Mouse (Mus musculus) spleen, adult 10 weeks (tissue): ENCODE results near the gene Fam155a. TPM values are rescaled to one million over a fixed set of nuclear protein-coding genes. Genes with fewer than 3 reads are reported as not detected.

ENCODE experiments used
- polyA plus RNA-seq: library from polyadenylated mRNA; stranded (reverse); fragments of 350-450 nt; fragmentation: Illumina TruSeq; extraction: RNeasy Lipid Tissue Mini Kit (QIAGEN cat#74804); gene quantifications from one replicate; pipeline ENCODE4 v1.2.3, GENCODE M21; 2015; ENCODE audit warnings: low replicate concordance; ENCODE audit not compliant: insufficient read depth

The Fam155a gene
- not detected for polyA plus RNA-seq

DNA sequence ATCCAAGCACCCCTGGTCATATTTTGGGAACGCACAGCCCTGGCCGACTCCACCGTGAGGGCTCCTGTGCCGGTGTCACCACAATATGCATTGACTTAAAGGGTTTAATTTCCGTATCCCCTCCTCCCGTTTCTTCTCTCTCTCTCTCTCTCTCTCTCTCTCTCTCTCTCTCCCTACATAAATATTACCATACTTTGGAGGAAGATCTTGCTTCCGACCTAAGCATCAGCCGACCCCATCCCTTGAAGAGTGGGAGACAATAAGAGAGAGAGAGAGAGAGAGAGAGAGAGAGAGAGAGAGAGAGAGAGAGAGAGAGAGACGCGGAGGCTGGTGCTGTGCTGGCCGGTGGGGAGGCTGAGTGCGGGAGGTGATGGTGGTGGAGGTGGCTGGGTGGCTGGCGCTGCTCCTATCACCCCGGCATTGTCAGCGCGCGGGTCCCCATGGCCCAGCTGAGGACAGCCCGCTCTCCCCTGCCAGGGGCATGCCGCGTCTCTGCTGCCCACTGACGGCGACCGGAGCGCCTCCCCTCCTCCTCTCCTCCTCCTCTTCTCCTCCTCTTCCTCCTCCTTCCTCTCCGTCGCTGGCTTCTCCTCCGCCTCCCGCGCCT, at the start of gene Fam155a:
TSS of gene Fam155a (minus strand) at position 163 of the 607 bp plus-strand sequence.

Other genes starting within 250 kb of the Fam155a start
- gene Gm10217, start 93.1 kb upstream of the Fam155a start, polyA plus RNA-seq = not detected
- gene Lig4, start 206.5 kb upstream of the Fam155a start, polyA plus RNA-seq = 8.1 TPM
- gene Abhd13, start 206.5 kb upstream of the Fam155a start, polyA plus RNA-seq = 26.9 TPM
- 17.0 TPM for gene Tnfsf13b, start 235.3 kb upstream of the Fam155a start, polyA plus RNA-seq